Mouse (Mus musculus) liver, adult (tissue): ENCODE data around the gene Fcgr1.

Source experiments
- GATA4 ChIP-seq: IDR thresholded peaks from 2 replicates; pipeline ENCODE4 v1.6.1; 2014; ENCODE audit warnings: mild to moderate bottlenecking, low read length; ENCODE audit not compliant: insufficient replicate concordance

Gene Fcgr1

GRCm38 (mm10) chr3:96330181-96330580, 36.4 kb upstream of the Fcgr1 start:
- TF ChIP-seq GATA4: no peak

- TF ChIP-seq GATA4: no peak
Measured at GRCm38 (mm10) chr3:96328730-96329387, 35.1 kb upstream of the Fcgr1 start.

GRCm38 (mm10) chr3:96327647-96328046, 33.9 kb upstream of the Fcgr1 start:
- TF ChIP-seq GATA4: no peak

GRCm38 (mm10) chr3:96327131-96327530, 33.4 kb upstream of the Fcgr1 start:
- no peak for TF ChIP-seq GATA4

GRCm38 (mm10) chr3:96322609-96323008, 28.8 kb upstream of the Fcgr1 start:
- TF ChIP-seq GATA4: no peak

- no peak for TF ChIP-seq GATA4
Measured at GRCm38 (mm10) chr3:96321891-96322290, 28.1 kb upstream of the Fcgr1 start.

- no peak for TF ChIP-seq GATA4
Measured at GRCm38 (mm10) chr3:96312341-96313098, 18.8 kb upstream of the Fcgr1 start.

GRCm38 (mm10) chr3:96309441-96309840, 15.7 kb upstream of the Fcgr1 start:
- TF ChIP-seq GATA4: no peak

- no peak for TF ChIP-seq GATA4
Measured at GRCm38 (mm10) chr3:96306506-96306905, 12.7 kb upstream of the Fcgr1 start.

GRCm38 (mm10) chr3:96302076-96302475, 8.3 kb upstream of the Fcgr1 start:
- no peak for TF ChIP-seq GATA4

- no peak for TF ChIP-seq GATA4
Measured at GRCm38 (mm10) chr3:96300706-96301529, 7.1 kb upstream of the Fcgr1 start.

- TF ChIP-seq GATA4: no peak
Measured at GRCm38 (mm10) chr3:96299562-96299961, 5.8 kb upstream of the Fcgr1 start.

- TF ChIP-seq GATA4: no peak
Measured at GRCm38 (mm10) chr3:96298360-96298759, 4.6 kb upstream of the Fcgr1 start.

GRCm38 (mm10) chr3:96293368-96293767, 401 bp downstream of the Fcgr1 start:
- no peak for TF ChIP-seq GATA4

- no peak for TF ChIP-seq GATA4
Measured at GRCm38 (mm10) chr3:96292641-96293040, 1.1 kb downstream of the Fcgr1 start.

GRCm38 (mm10) chr3:96289201-96289600, 4.6 kb downstream of the Fcgr1 start:
- no peak for TF ChIP-seq GATA4

- no peak for TF ChIP-seq GATA4
Measured at GRCm38 (mm10) chr3:96284457-96284856, 9.3 kb downstream of the Fcgr1 start.
